In genomic region chr19:57315013-57315565, GRCm38 (mm10) we compare ENCODE assay signal across 9 mouse cellular contexts. TPM values are rescaled to one million over a fixed set of nuclear protein-coding genes. Genes with fewer than 3 reads are reported as not detected.
DNase-seq lines count a peak whose midpoint lies in the region; ATAC-seq lines count a peak whose summit lies in the region.
"Had no signal": no experiment of that assay in that cellular context is flagged by ENCODE, and none has a peak within 500 bp of the region (broad histone marks: within the 10 kb centered on the region; RNA-seq: fewer than 3 reads in every experiment).

No protein-coding gene starts in this region.

- peak overlapping the region; percentile 91 for H3K9ac ChIP-seq in heart, embryonic 14.5 days (ENCODE audit: low read length)
- H3K9ac ChIP-seq in midbrain, embryonic 12.5 days (replicated peaks): peak overlapping the region; percentile 69

- peaks cover 4 to 11% of the 10 kb centered on the region in 2 experiments for H3K4me1 ChIP-seq in heart, embryonic 14.5 days (ENCODE audit: control insufficient read depth in 2 of 2, insufficient read depth in 2 of 2, low read length in 2 of 2)
- peaks cover 12% of the 10 kb centered on the region for H3K4me1 ChIP-seq in hindbrain, embryonic 10.5 days (replicated peaks)
- peaks cover 11% of the 10 kb centered on the region for H3K4me1 ChIP-seq in midbrain, embryonic 12.5 days

- WGBS in heart, embryonic 14.5 days: 38% methylated on average over 11 of the region's 11 CpGs
- 43% methylated on average over 11 of the region's 11 CpGs for WGBS in hindbrain, embryonic 10.5 days
- WGBS in midbrain, embryonic 12.5 days: 49% methylated on average over 11 of the region's 11 CpGs

- intact Hi-C loops in heart, postnatal 14 days (cut with DNase I): loop anchor here (2.0 kb wide), 1 partner anchor 42 kb away; no protein-coding TSS in a partner anchor

- no peak for DNase-seq in heart, postnatal 14 days
- DNase-seq in adrenal gland, postnatal 10 days: peak; percentile 50
- no peak for DNase-seq in hindbrain, embryonic 10.5 days (ENCODE audit: low spot score)
- DNase-seq in c-Kit-positive CD71-positive TER-119-positive erythroid progenitor cells, embryonic 14.5 days (ENCODE audit: low spot score): no peak
- no peak for DNase-seq in gastrocnemius, postnatal 25 days
- DNase-seq in left cerebral cortex, adult 11 months (ENCODE audit: low spot score): no peak

- no peaks in the 10 kb centered on the region for H3K36me3 ChIP-seq in heart, embryonic 14.5 days (ENCODE audit: control insufficient read depth, insufficient read depth, low read length)
- H3K36me3 ChIP-seq in hindbrain, embryonic 10.5 days: no peaks in the 10 kb centered on the region
- no peaks in the 10 kb centered on the region for H3K36me3 ChIP-seq in midbrain, embryonic 12.5 days
- H3K36me3 ChIP-seq: G1E had no signal

- peak overlapping the region in 1 of 2 experiments; percentile 81; a peak in 1 of 4 replicates for H3K27ac ChIP-seq in heart, embryonic 14.5 days (replicated peaks in 1 of 2; ENCODE audit: control insufficient read depth in 1 of 2, insufficient read depth in 1 of 2, low read depth in 2 of 2, low read length in 2 of 2)
- peak overlapping the region; percentile 77 for H3K27ac ChIP-seq in hindbrain, embryonic 10.5 days
- peak overlapping the region; percentile 60; the same call in 1 of the 2 replicates for H3K27ac ChIP-seq in midbrain, embryonic 12.5 days (replicated peaks)

- ATAC-seq in heart, embryonic 14.5 days (ENCODE audit: insufficient number of reproducible peaks, insufficient read depth, low FRiP score, low read depth): peak; percentile 11; the same call in 1 of the 2 replicates
- peak; percentile 30; the same call in 1 of the 2 replicates for ATAC-seq in midbrain, embryonic 12.5 days (ENCODE audit: low FRiP score, low read depth)

- H3K4me3 ChIP-seq in heart, embryonic 14.5 days (ENCODE audit: control insufficient read depth in 1 of 2, insufficient read depth in 1 of 2, low read depth in 1 of 2, low read length in 2 of 2): peak overlapping the region; percentile 64 to 78
- H3K4me3 ChIP-seq in hindbrain, embryonic 10.5 days: peak overlapping the region; percentile 69
- H3K4me3 ChIP-seq in midbrain, embryonic 12.5 days: peak overlapping the region; percentile 61

- H3K27me3 ChIP-seq in heart, embryonic 14.5 days (ENCODE audit: control insufficient read depth, insufficient read depth, low read length): peaks cover 6% of the 10 kb centered on the region; the same call in 1 of the 2 replicates
- H3K27me3 ChIP-seq in hindbrain, embryonic 10.5 days (ENCODE audit: insufficient read depth, poor library complexity, severe bottlenecking): peaks cover 55% of the 10 kb centered on the region
- H3K27me3 ChIP-seq in midbrain, embryonic 12.5 days: peaks cover 30% of the 10 kb centered on the region

- peak overlapping the region; percentile 88 for H3K4me2 ChIP-seq in heart, embryonic 14.5 days (ENCODE audit: low read length)
- H3K4me2 ChIP-seq in midbrain, embryonic 12.5 days (replicated peaks): peak overlapping the region; percentile 98

- 0 out of 2 replicates have a peak, but pooled peaks cover 3% of the 10 kb centered on the region for H3K9me3 ChIP-seq in heart, embryonic 14.5 days (ENCODE audit: control insufficient read depth, low read length)
- H3K9me3 ChIP-seq in hindbrain, embryonic 10.5 days: no peaks in the 10 kb centered on the region
- H3K9me3 ChIP-seq in midbrain, embryonic 12.5 days: no peaks in the 10 kb centered on the region
- H3K9me3 ChIP-seq: G1E had no signal

RNA-seq across cellular contexts. Expression of gene Ablim1, which starts 0.4 kb away (rescaled TPM):
- polyA plus RNA-seq in heart, embryonic 14.5 days (2014; fragmentation: Nextera tagmentation; extraction: Ambion mirVana): 46.9 and 53.8 TPM in 2 replicates
- total RNA-seq in heart, postnatal 14 days (2021): 100 to 1,000 TPM; 489 to 510 TPM
- total RNA-seq in adrenal gland, postnatal 10 days (2021): 10 to 100 TPM; 83.6 to 94.5 TPM
- polyA plus RNA-seq in hindbrain, embryonic 10.5 days (2016; fragmentation: Nextera tagmentation; extraction: Ambion mirVana): 16.1 and 17.7 TPM in 2 replicates
- polyA plus RNA-seq in midbrain, embryonic 12.5 days (2016; fragmentation: Nextera tagmentation; extraction: Ambion mirVana): 23.5 and 24.0 TPM in 2 replicates
- 10 to 100 TPM; 37.6 to 41.4 TPM for total RNA-seq in gastrocnemius, postnatal 25 days (2021)

RNA-seq across cellular contexts. Expression of gene Fam160b1, which starts 45.4 kb away (rescaled TPM):
- 13.4 and 15.1 TPM in 2 replicates for polyA plus RNA-seq in heart, embryonic 14.5 days (2014; fragmentation: Nextera tagmentation; extraction: Ambion mirVana)
- total RNA-seq in heart, postnatal 14 days (2021): 10 to 100 TPM; 14.8 to 14.9 TPM
- 10 to 100 TPM; 20.4 to 23.5 TPM for total RNA-seq in adrenal gland, postnatal 10 days (2021)
- 10.8 and 12.8 TPM in 2 replicates for polyA plus RNA-seq in hindbrain, embryonic 10.5 days (2016; fragmentation: Nextera tagmentation; extraction: Ambion mirVana)
- polyA plus RNA-seq in midbrain, embryonic 12.5 days (2016; fragmentation: Nextera tagmentation; extraction: Ambion mirVana): 17.7 and 19.1 TPM in 2 replicates
- total RNA-seq in gastrocnemius, postnatal 25 days (2021): 1 to 10 TPM; 8.2 to 9.0 TPM

Comparison
In these comparisons a context has a peak if more than half of its experiments do, and no peak if none do; other contexts are left out.
1. RNA of gene Ablim1, which starts 0.4 kb away (total RNA-seq): 489 to 510 TPM in heart, postnatal 14 days; 83.6 to 94.5 TPM in adrenal gland, postnatal 10 days and 37.6 to 41.4 TPM in gastrocnemius, postnatal 25 days; every median in the first group is over 4 times any median in the second.
2. Peak in every context shown above with its lines, with median percentiles within 50 percentile points of each other: H3K4me3 ChIP-seq.